Mouse (Mus musculus): Measurements from ENCODE around the gene Mnat1.

- TF ChIP-seq CTCF (conservative IDR thresholded peaks at IDR 0.05; ENCODE audit: low read length) (no peak), POU5F1 (IDR thresholded peaks at IDR 0.05; ENCODE audit: borderline replicate concordance, low read length) (no peak)
Observed at GRCm38 (mm10) chr12:73300531-73300930, 177.0 kb downstream of the Mnat1 start.

Measured in E14TG2a.4 (cell line).